Mouse (Mus musculus): ENCODE measurements around the gene Stat6.
A peak's percentile ranks its signal among the peaks of the same experiment; 100 is the strongest.

Gene Stat6

DNA sequence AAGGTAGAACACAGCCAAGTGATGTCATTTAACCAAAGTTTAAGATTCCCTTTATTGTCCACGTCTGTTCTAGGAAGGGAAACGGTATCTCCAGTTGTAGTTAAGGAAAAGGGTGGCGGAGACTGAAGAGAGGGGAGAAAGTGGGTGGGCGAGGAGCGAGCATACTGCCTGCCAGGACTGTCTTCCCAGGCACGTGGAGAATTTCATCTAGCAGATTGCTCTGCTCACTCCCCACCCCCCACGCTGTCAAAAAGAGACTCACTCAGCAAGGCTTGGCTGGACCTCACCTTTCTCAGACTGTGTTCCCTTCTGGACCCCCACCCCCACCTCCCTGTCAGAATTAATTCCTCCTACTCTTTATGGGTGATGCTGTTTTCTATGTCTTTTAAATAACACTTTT lies 26.4 kb downstream of the Stat6 start:
- no peak for DNase-seq (ENCODE audit: extremely low read depth, low read depth)

- no peak for DNase-seq (ENCODE audit: extremely low read depth, low read depth)
Measured at GRCm38 (mm10) chr10:127670185-127670584, 27.4 kb downstream of the Stat6 start.

- DNase-seq (ENCODE audit: extremely low read depth, low read depth): no peak
Measured at GRCm38 (mm10) chr10:127671276-127671675, 28.5 kb downstream of the Stat6 start.

DNA sequence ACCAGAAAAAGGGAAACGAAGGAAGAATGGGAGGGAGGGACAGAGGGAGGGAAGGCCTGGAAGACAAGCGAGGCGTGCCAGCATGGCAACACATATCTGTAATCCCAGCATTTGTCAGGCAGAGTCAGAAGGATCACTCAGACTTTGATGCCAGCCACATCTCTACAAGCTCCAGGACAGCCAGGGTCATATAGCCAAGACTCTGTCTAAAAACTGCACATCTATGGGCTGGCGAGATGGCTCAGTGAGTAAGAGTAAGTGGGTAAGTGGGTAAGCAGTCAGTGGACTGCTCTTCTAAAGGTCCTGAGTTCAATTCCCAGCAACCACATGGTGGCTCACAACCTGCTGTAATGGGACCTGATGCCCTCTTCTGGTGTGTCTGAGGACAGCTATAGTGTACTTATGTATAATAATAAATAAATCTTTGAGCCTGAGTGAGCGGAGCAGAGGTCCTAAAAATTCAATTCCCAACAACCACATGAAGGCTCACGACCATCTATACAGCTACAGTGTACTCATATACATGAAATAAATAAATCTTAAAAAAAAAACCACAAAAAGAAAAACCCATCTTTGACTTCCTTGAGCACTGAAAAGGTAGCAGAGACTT lies 31.4 kb downstream of the Stat6 start:
- no peak for DNase-seq (ENCODE audit: extremely low read depth, low read depth)

DNA sequence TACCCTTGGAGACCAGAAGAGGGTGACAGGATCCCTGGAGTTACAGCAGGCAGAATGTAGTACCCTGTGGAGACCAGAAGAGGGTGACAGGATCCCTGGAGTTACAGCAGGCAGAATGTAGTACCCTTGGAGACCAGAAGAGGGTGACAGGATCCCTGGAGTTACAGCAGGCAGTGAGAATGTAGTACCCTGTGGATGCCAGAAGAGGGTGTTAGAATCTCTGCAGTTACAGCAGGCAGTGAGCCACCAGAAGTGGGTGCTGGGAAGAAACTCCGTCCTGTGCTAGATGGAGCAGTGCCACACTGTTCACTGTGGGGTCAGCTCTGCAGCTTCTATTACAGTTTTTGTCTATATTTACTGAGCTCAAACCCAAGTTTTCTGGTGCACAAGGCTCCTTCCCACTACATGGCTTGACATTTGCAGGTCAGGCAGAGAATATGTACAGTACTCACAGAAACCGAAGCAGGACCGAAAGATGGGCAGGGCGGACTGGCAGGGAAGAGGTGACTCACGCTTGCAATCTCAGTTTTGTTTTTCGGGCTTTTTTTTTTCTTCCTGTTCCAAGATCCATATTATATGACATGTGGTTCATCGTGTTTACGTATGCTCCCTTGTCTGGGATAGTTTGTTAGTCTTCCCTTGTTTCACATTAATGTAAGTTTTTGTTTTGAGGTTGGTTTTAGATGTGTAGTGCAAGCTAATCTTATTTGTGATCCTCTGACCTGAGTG lies 32.2 kb downstream of the Stat6 start:
- peak; percentile 67 for DNase-seq (ENCODE audit: extremely low read depth, low read depth)

DNA sequence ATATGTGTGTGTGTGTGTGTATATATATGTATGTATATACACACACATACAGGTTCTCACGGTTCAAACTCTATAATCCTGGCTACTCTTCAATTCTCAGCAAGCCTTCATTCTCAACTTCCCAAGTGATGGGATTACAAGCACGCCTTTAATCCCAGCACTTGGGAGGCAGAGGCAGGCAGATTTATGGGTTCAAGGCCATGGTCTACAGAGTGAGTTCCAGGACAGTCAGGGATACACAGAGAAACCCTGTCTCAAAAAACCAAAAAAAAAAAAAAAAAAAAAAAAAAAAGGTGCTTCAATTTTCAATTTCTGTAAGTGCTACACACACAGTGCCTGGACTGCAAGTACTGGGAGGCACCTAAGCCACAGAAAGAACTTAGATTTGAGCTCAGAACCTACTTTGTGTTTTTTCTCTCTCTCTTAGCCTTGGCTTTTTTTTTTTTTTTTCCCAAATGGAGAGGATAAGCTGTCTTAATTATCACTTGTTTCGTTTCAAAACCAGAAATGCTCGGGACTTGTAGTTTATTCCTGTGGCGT lies 33.1 kb downstream of the Stat6 start:
- no peak for DNase-seq (ENCODE audit: extremely low read depth, low read depth)

- DNase-seq (ENCODE audit: extremely low read depth, low read depth): peak; percentile 96
Measured at GRCm38 (mm10) chr10:127676691-127677548, 34.1 kb downstream of the Stat6 start.

- DNase-seq (ENCODE audit: extremely low read depth, low read depth): peak; percentile 71
Measured at GRCm38 (mm10) chr10:127677591-127678336, 35.0 kb downstream of the Stat6 start.

DNA sequence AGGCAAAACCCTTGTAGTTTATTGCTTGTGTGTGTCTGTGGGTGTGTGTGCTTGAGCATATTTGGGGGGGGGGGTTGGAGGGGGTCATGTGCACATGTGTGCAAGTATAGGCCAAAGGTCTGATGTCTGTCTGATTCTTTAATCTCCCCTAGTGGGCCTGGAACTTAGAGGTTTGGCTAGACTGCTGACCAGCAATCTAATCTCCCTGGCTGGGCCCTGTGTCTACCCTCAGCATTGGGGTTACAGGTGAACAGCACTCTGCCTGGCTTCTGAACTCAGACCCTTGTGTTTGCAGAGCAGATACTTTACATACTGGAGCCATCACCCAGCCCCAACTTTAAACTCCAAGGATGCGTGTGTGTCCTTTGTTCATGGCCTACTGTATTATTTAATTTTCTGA lies 36.4 kb downstream of the Stat6 start:
- DNase-seq (ENCODE audit: extremely low read depth, low read depth): no peak

DNA sequence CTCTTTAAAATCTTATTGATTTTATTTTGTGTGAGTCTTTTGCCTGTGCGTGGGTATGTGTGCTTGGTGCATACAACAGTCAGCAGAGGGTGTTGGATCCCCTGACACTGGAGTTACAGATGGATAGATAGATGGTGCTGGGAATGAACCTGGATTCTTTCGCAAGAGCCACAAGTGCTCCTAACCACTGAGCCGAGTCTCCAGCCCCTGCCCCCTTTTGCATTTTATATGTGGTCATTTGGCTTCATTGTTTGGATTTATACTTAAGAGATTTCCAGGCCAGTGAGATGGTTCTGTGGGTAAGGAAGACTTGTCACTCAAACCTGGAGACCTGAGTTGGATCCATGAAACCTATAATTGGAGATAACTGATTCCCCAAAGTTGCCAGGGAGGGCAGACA lies 37.1 kb downstream of the Stat6 start:
- no peak for DNase-seq (ENCODE audit: extremely low read depth, low read depth)

- DNase-seq (ENCODE audit: extremely low read depth, low read depth): no peak
Measured at GRCm38 (mm10) chr10:127682886-127683285, 40.1 kb downstream of the Stat6 start.

- no peak for DNase-seq (ENCODE audit: extremely low read depth, low read depth)
Measured at GRCm38 (mm10) chr10:127691053-127691452, 48.3 kb downstream of the Stat6 start.

DNA sequence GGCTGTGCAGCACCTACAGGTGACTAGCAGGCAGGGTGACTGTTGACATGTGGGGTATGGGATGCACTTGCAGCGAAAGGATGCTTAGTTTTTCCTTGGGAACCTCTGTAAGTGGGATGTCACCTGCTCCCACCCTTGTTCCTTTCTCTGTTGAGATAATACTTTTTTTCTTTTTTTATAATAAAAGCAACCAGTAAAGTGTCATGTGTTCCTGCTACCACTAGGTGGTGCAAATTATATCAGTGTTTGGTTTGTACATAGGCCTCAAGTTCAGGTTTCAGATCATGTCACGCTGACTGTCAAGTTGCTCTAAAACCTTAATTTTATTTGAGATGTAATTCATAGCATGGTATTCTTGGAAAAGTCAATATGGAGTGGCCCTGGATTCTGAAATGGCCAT lies 51.9 kb downstream of the Stat6 start:
- DNase-seq (ENCODE audit: extremely low read depth, low read depth): no peak

- no peak for DNase-seq (ENCODE audit: extremely low read depth, low read depth)
Measured at GRCm38 (mm10) chr10:127695775-127696174, 53.0 kb downstream of the Stat6 start.

DNA sequence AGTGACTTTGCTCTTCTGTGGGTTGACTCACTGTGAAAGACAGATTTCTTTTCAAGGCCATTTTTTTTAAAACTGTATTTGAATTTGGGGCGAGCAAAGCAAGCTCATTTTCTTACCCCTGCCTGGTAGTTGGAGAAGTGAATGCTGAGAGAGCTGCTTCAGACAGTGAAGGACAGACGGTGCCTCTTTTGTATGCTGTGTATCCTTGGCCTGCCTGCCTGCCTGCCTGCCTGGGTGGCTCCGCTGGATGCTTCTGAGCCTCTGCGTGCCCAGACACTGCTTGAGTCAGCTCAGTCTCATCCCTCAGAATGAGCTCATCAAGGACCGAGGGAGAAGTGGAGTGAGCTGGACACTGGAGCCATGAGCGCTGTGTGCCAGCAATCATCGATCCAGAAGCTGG lies 56.2 kb downstream of the Stat6 start:
- DNase-seq (ENCODE audit: extremely low read depth, low read depth): no peak

- DNase-seq (ENCODE audit: extremely low read depth, low read depth): no peak
Measured at GRCm38 (mm10) chr10:127703299-127703698, 60.5 kb downstream of the Stat6 start.

GRCm38 (mm10) chr10:127704293-127704692 lies 61.5 kb downstream of the Stat6 start:
- no peak for DNase-seq (ENCODE audit: extremely low read depth, low read depth)

GRCm38 (mm10) chr10:127704766-127705220 lies 62.0 kb downstream of the Stat6 start, which contains the start of gene Myo1a:
Myo1a (plus strand) TSS chr10:127705170.
- DNase-seq (ENCODE audit: extremely low read depth, low read depth): no peak

GRCm38 (mm10) chr10:127705783-127706182 lies 63.0 kb downstream of the Stat6 start:
- DNase-seq (ENCODE audit: extremely low read depth, low read depth): peak; percentile 36

DNA sequence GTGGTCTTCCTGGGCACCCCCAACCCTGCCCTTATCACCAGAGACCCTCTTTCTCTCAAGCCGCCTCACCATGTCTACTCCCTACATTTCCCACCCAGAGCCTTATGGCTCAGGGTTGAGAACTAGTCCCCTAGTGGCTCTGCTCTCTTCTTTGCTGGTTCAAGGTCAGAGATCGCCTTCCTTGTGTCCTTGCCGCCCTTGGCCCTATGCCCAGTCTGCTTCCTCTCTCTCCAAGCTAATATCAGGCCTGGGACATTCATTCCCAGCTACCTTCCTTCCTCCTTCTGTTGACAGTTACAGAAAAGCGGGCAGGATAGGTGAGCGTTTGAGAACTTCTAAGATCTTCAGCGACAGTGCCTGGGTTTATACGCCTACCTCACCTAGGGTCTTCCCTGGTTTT lies 64.9 kb downstream of the Stat6 start:
- DNase-seq (ENCODE audit: extremely low read depth, low read depth): no peak

- no peak for DNase-seq (ENCODE audit: extremely low read depth, low read depth)
Measured at GRCm38 (mm10) chr10:127708850-127709370, 66.1 kb downstream of the Stat6 start.
